Mouse (Mus musculus): ENCODE results near the gene Cenpm.

The Cenpm gene

GRCm38 (mm10) chr15:82192617-82193016 lies 51.9 kb downstream of the Cenpm start:
- DNase-seq (ENCODE audit: low spot score in 2 of 2) = no peak

GRCm38 (mm10) chr15:82188481-82189240 lies 55.9 kb downstream of the Cenpm start:
- peak in 1 of 2 experiments; percentile 65 for DNase-seq (ENCODE audit: low spot score in 2 of 2)

GRCm38 (mm10) chr15:82187924-82188323 lies 56.6 kb downstream of the Cenpm start:
- DNase-seq (ENCODE audit: low spot score in 2 of 2) = no peak

- DNase-seq (ENCODE audit: low spot score in 2 of 2) = no peak
These were observed 57.1 kb downstream of the Cenpm start for GRCm38 (mm10) chr15:82187401-82187800.

- DNase-seq (ENCODE audit: low spot score in 2 of 2) = no peak
These were observed 57.6 kb downstream of the Cenpm start for GRCm38 (mm10) chr15:82186931-82187330.

DNA sequence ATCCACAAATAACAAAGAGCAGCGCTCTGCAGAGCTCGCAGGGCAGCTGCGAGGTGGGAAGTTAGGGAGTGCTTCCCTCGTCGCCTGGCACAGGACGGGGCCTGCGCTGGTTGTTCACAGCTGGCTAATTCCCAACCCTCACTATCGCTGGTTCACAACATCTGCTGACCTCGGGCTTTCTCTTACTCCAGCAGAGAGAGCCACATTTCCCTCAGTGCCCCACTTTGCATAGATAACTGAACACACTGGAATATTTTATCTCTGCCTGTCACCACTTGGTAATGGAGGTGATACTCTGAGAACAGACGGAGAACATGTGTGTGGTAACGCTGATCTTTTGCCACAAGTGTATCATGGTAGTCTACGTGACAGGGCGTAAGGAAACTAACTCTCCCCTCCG lies 58.4 kb downstream of the Cenpm start:
- no peak for DNase-seq (ENCODE audit: low spot score in 2 of 2)

GRCm38 (mm10) chr15:82185062-82185783 lies 59.3 kb downstream of the Cenpm start:
- DNase-seq (ENCODE audit: low spot score in 2 of 2) = no peak

GRCm38 (mm10) chr15:82184656-82185055 lies 59.9 kb downstream of the Cenpm start:
- no peak for DNase-seq (ENCODE audit: low spot score in 2 of 2)

- no peak for DNase-seq (ENCODE audit: low spot score in 2 of 2)
These were observed 60.4 kb downstream of the Cenpm start for GRCm38 (mm10) chr15:82184183-82184582.
